Comparison of ENCODE assay signal across 14 mouse cellular contexts in genomic region chr3:95681365-95681764, GRCm38 (mm10). TPM values are rescaled to one million over a fixed set of nuclear protein-coding genes. Genes with fewer than 3 reads are reported as not detected.
DNase-seq lines count a peak whose midpoint lies in the region; ATAC-seq and TF ChIP-seq lines count a peak whose summit lies in the region.
"Had no signal": no experiment of that assay in that cellular context is flagged by ENCODE, and none has a peak within 500 bp of the region (broad histone marks: within the 10 kb centered on the region; RNA-seq: fewer than 3 reads in every experiment).

No protein-coding gene starts in this region.

- H3K36me3 ChIP-seq in heart, embryonic 12.5 days, result no peaks in the 10 kb centered on the region
- peaks cover 3% of the 10 kb centered on the region; the same call in 1 of the 2 replicates for H3K36me3 ChIP-seq in heart, adult 2 months (ENCODE audit: control insufficient read depth, insufficient read depth, low read length)
- no peaks in the 10 kb centered on the region for H3K36me3 ChIP-seq in lung, embryonic 14.5 days (ENCODE audit: insufficient read depth)
- H3K36me3 ChIP-seq in embryonic facial prominence, embryonic 14.5 days (ENCODE audit: control insufficient read depth, insufficient read depth, low read length), result peaks cover 4% of the 10 kb centered on the region; the same call in 1 of the 2 replicates
- H3K36me3 ChIP-seq: stomach, embryonic 15.5 days had no signal

- H3K79me2 ChIP-seq in heart, adult 2 months (replicated peaks; ENCODE audit: control insufficient read depth, insufficient read depth, low read length), result no peaks in the 10 kb centered on the region

- peak overlapping the region; percentile 38 for H3K4me2 ChIP-seq in heart, embryonic 12.5 days
- peak overlapping the region; percentile 15; the same call in 1 of the 2 replicates for H3K4me2 ChIP-seq in lung, embryonic 14.5 days
- no peak overlapping the region for H3K4me2 ChIP-seq in embryonic facial prominence, embryonic 14.5 days (ENCODE audit: low read depth, low read length)
- H3K4me2 ChIP-seq: stomach, embryonic 15.5 days had no signal

- ATAC-seq in heart, embryonic 12.5 days (ENCODE audit: insufficient number of reproducible peaks, low FRiP score), result no peak
- no peak; the same call in 1 of the 2 replicates for ATAC-seq in lung, embryonic 14.5 days (ENCODE audit: insufficient read depth)
- ATAC-seq in CD4-positive, CD25-positive, alpha-beta regulatory T cell, adult 4 months, result peak; percentile 34
- ATAC-seq in embryonic facial prominence, embryonic 14.5 days (ENCODE audit: low read depth), result 0 out of 2 replicates have a peak, but pooled peaks have one; percentile 2

- H3K27ac ChIP-seq in heart, embryonic 12.5 days (ENCODE audit: poor library complexity, severe bottlenecking), result no peak overlapping the region
- no peak overlapping the region for H3K27ac ChIP-seq in heart, adult 2 months
- H3K27ac ChIP-seq in lung, embryonic 14.5 days (ENCODE audit: low read depth), result no peak overlapping the region
- no peak overlapping the region for H3K27ac ChIP-seq in embryonic facial prominence, embryonic 14.5 days (replicated peaks; ENCODE audit: low read depth, low read length)
- H3K27ac ChIP-seq: stomach, embryonic 15.5 days had no signal

- no peak overlapping the region for H3K4me3 ChIP-seq in heart, embryonic 12.5 days
- H3K4me3 ChIP-seq in heart, adult 2 months, result no peak overlapping the region
- H3K4me3 ChIP-seq in lung, embryonic 14.5 days (ENCODE audit: low read depth, low read length), result no peak overlapping the region
- H3K4me3 ChIP-seq in embryonic facial prominence, embryonic 14.5 days (ENCODE audit: low read depth, low read length), result no peak overlapping the region
- H3K4me3 ChIP-seq: stomach, embryonic 15.5 days had no signal

- H3K9ac ChIP-seq in heart, embryonic 12.5 days, result peak overlapping the region; percentile 13; the same call in 1 of the 2 replicates
- no peak overlapping the region for H3K9ac ChIP-seq in heart, adult 2 months (ENCODE audit: low read depth, low read length)
- no peak overlapping the region for H3K9ac ChIP-seq in lung, embryonic 14.5 days
- H3K9ac ChIP-seq in embryonic facial prominence, embryonic 14.5 days (ENCODE audit: low read depth, low read length), result peak overlapping the region; percentile 30; the same call in 1 of the 2 replicates
- H3K9ac ChIP-seq: stomach, embryonic 15.5 days had no signal

- WGBS in heart, embryonic 12.5 days, result 20% methylated on average over 11 of the region's 11 CpGs
- WGBS in heart, adult 2 months, result 43% methylated on average over 11 of the region's 11 CpGs
- WGBS in lung, embryonic 14.5 days, result 24% methylated on average over 11 of the region's 11 CpGs
- 38% methylated on average over 11 of the region's 11 CpGs for WGBS in embryonic facial prominence, embryonic 14.5 days

- no peak for TF ChIP-seq EP300 in heart, adult 2 months (IDR thresholded peaks at IDR 0.05; ENCODE audit: insufficient read depth, low read depth, low read length)

- intact Hi-C loops in heart, adult 2 months (cut with DNase I), result no loop called here

- no peaks in the 10 kb centered on the region for H3K9me3 ChIP-seq in heart, embryonic 12.5 days (replicated peaks)
- H3K9me3 ChIP-seq in lung, embryonic 14.5 days (ENCODE audit: low read depth, low read length), result no peaks in the 10 kb centered on the region
- H3K9me3 ChIP-seq in embryonic facial prominence, embryonic 14.5 days (ENCODE audit: control insufficient read depth, low read length), result no peaks in the 10 kb centered on the region
- H3K9me3 ChIP-seq: stomach, embryonic 15.5 days had no signal

- no peak for TF ChIP-seq POLR2A in heart, adult 2 months (IDR thresholded peaks at IDR 0.05; ENCODE audit: insufficient read depth, low read depth, low read length)

- no peak for TF ChIP-seq CTCF in heart, adult 2 months (IDR thresholded peaks at IDR 0.05)
- no peak for TF ChIP-seq CTCF in lung, embryonic 14.5 days (IDR thresholded peaks at IDR 0.05; ENCODE audit: low read depth)

- DNase-seq in heart, adult 2 months, result no peak
- no peak for DNase-seq in lung, embryonic 14.5 days
- no peak for DNase-seq in lung, postnatal 10 days
- DNase-seq in embryonic facial prominence, embryonic 14.5 days (ENCODE audit: low spot score), result no peak
- DNase-seq in adipocyte (ENCODE audit: low spot score), result no peak
- DNase-seq in T-cell, adult 2 months (ENCODE audit: low spot score), result no peak
- DNase-seq: kidney, adult 18-20 months; kidney, postnatal 4 days; layer of hippocampus, postnatal 36 days; thymus, postnatal 4 days had no signal

- H3K4me1 ChIP-seq in heart, embryonic 12.5 days (replicated peaks), result peaks cover 60% of the 10 kb centered on the region
- peaks cover 16% of the 10 kb centered on the region for H3K4me1 ChIP-seq in heart, adult 2 months (ENCODE audit: control insufficient read depth, insufficient read depth, low read length)
- peaks cover 13% of the 10 kb centered on the region for H3K4me1 ChIP-seq in lung, embryonic 14.5 days (ENCODE audit: insufficient read depth)
- H3K4me1 ChIP-seq in embryonic facial prominence, embryonic 14.5 days (ENCODE audit: control insufficient read depth, insufficient read depth, low read length), result peaks cover 6% of the 10 kb centered on the region; the same call in 1 of the 2 replicates

- H3K27me3 ChIP-seq in heart, embryonic 12.5 days (replicated peaks), result no peaks in the 10 kb centered on the region
- H3K27me3 ChIP-seq in heart, adult 2 months (ENCODE audit: control insufficient read depth, insufficient read depth, low read length), result no peaks in the 10 kb centered on the region
- H3K27me3 ChIP-seq in lung, embryonic 14.5 days (ENCODE audit: insufficient read depth, low read length), result no peaks in the 10 kb centered on the region
- H3K27me3 ChIP-seq in embryonic facial prominence, embryonic 14.5 days (replicated peaks; ENCODE audit: control insufficient read depth, insufficient read depth, low read length), result no peaks in the 10 kb centered on the region
- H3K27me3 ChIP-seq: stomach, embryonic 15.5 days had no signal

RNA-seq across cellular contexts. Expression of gene Adamtsl4, which starts 6.4 kb away (rescaled TPM):
- 4.3 and 4.9 TPM in 2 replicates for polyA plus RNA-seq in heart, embryonic 12.5 days (2016; fragmentation: Nextera tagmentation; extraction: Ambion mirVana)
- total RNA-seq in heart, adult 2 months (2021), result 10 to 100 TPM; 39.2 to 51.4 TPM
- polyA plus RNA-seq in heart, adult 2 months (2012; rRNA removed), result 36.2 and 46.2 TPM in 2 replicates
- 1.6 and 4.0 TPM in 2 replicates for polyA plus RNA-seq in lung, embryonic 14.5 days (2014; fragmentation: Nextera tagmentation; extraction: Ambion mirVana)
- polyA plus RNA-seq in CD4-positive, CD25-positive, alpha-beta regulatory T cell, adult 4 months (2017; shearing (Covaris generic)), result 1 to 10 TPM; 2.3 to 5.2 TPM
- 2.8 and 3.8 TPM in 2 replicates for polyA plus RNA-seq in embryonic facial prominence, embryonic 14.5 days (2014; fragmentation: Nextera tagmentation; extraction: Ambion mirVana)

RNA-seq across cellular contexts. Expression of gene Mcl1, which starts 22.8 kb away (rescaled TPM):
- polyA plus RNA-seq in heart, embryonic 12.5 days (2016; fragmentation: Nextera tagmentation; extraction: Ambion mirVana), result 65.2 and 66.9 TPM in 2 replicates
- total RNA-seq in heart, adult 2 months (2021), result 100 to 1,000 TPM; 134 to 139 TPM
- 39.1 and 64.4 TPM in 2 replicates for polyA plus RNA-seq in heart, adult 2 months (2012; rRNA removed)
- 82.3 and 83.2 TPM in 2 replicates for polyA plus RNA-seq in lung, embryonic 14.5 days (2014; fragmentation: Nextera tagmentation; extraction: Ambion mirVana)
- 10 to 100 TPM; 61.0 to 96.6 TPM for polyA plus RNA-seq in CD4-positive, CD25-positive, alpha-beta regulatory T cell, adult 4 months (2017; shearing (Covaris generic))
- 62.0 and 65.8 TPM in 2 replicates for polyA plus RNA-seq in embryonic facial prominence, embryonic 14.5 days (2014; fragmentation: Nextera tagmentation; extraction: Ambion mirVana)

RNA-seq across cellular contexts. Expression of gene Ensa, which starts 56.6 kb away (rescaled TPM):
- 50.8 and 51.4 TPM in 2 replicates for polyA plus RNA-seq in heart, embryonic 12.5 days (2016; fragmentation: Nextera tagmentation; extraction: Ambion mirVana)
- 10 to 100 TPM; 71.5 to 77.7 TPM for total RNA-seq in heart, adult 2 months (2021)
- 17.4 and 28.3 TPM in 2 replicates for polyA plus RNA-seq in heart, adult 2 months (2012; rRNA removed)
- 64.8 and 66.7 TPM in 2 replicates for polyA plus RNA-seq in lung, embryonic 14.5 days (2014; fragmentation: Nextera tagmentation; extraction: Ambion mirVana)
- polyA plus RNA-seq in CD4-positive, CD25-positive, alpha-beta regulatory T cell, adult 4 months (2017; shearing (Covaris generic)), result 10 to 100 TPM; 81.6 to 97.8 TPM
- polyA plus RNA-seq in embryonic facial prominence, embryonic 14.5 days (2014; fragmentation: Nextera tagmentation; extraction: Ambion mirVana), result 59.8 and 66.9 TPM in 2 replicates

RNA-seq across cellular contexts. Expression of gene Ecm1, which starts 58.0 kb away (rescaled TPM):
- polyA plus RNA-seq in heart, embryonic 12.5 days (2016; fragmentation: Nextera tagmentation; extraction: Ambion mirVana), result 82.4 and 90.1 TPM in 2 replicates
- total RNA-seq in heart, adult 2 months (2021), result 10 to 100 TPM; 54.4 to 61.9 TPM
- polyA plus RNA-seq in heart, adult 2 months (2012; rRNA removed), result 173 and 200 TPM in 2 replicates
- polyA plus RNA-seq in lung, embryonic 14.5 days (2014; fragmentation: Nextera tagmentation; extraction: Ambion mirVana), result 23.5 and 27.7 TPM in 2 replicates
- 100 to 1,000 TPM; 203 to 284 TPM for polyA plus RNA-seq in CD4-positive, CD25-positive, alpha-beta regulatory T cell, adult 4 months (2017; shearing (Covaris generic))
- 12.8 and 16.8 TPM in 2 replicates for polyA plus RNA-seq in embryonic facial prominence, embryonic 14.5 days (2014; fragmentation: Nextera tagmentation; extraction: Ambion mirVana)
- total RNA-seq: common myeloid progenitor, adult 5-6 weeks had no signal

Comparison
In these comparisons a context has a peak if more than half of its experiments do, and no peak if none do; other contexts are left out.
1. H3K9ac ChIP-seq: peak in heart, embryonic 12.5 days (single experiment) and embryonic facial prominence, embryonic 14.5 days (single experiment); none in heart, adult 2 months (single experiment) and lung, embryonic 14.5 days (single experiment).
2. ATAC-seq: peak in CD4-positive, CD25-positive, alpha-beta regulatory T cell, adult 4 months (single experiment) and embryonic facial prominence, embryonic 14.5 days (single experiment); none in heart, embryonic 12.5 days (single experiment) and lung, embryonic 14.5 days (single experiment).